Mouse (Mus musculus): Measurements from ENCODE around the gene Cstad.

Gene Cstad

DNA sequence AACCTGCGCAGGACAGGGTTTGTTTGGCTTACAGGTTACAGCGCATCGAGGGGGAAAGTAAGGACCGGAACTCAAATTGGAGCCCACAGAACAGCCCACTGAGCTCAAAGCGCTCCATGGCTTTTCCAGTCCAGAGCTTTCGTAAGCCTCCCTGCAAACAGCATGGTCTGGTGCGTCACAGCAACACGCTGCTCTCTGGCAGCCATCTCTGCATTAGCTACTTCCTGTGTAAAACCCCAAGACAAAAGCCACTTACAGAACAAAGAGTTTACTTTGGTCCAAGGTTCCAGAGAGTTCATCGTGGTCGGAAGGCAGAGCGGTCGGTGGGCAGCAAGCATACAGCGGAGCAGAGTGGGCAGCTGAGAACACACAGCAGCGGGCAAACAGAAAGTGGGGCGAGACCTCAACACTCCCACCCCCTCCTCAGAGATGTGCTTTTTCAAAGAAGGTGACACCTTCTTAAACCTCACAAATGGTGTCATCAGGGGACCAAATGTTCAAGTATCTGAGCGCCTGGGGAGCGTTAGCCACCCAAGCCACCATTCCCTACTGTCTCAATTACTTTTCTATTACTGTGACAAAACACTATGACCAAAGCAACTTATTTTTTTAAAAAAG is 31.3 kb downstream of the Cstad start:
- CTCF ChIA-PET = no interaction called here

- CTCF ChIA-PET = interaction anchor here (1.2 kb wide), 1 partner anchor 164 kb away, joined by 3 read pairs; no protein-coding TSS in a partner anchor
Measured at GRCm38 (mm10) chr2:30627338-30627737, 32.5 kb downstream of the Cstad start.

GRCm38 (mm10) chr2:30628374-30628773 is 33.5 kb downstream of the Cstad start:
- CTCF ChIA-PET = interaction anchor here (0.6 kb wide), 1 partner anchor 159 kb away, joined by 3 read pairs; no protein-coding TSS in a partner anchor

DNA sequence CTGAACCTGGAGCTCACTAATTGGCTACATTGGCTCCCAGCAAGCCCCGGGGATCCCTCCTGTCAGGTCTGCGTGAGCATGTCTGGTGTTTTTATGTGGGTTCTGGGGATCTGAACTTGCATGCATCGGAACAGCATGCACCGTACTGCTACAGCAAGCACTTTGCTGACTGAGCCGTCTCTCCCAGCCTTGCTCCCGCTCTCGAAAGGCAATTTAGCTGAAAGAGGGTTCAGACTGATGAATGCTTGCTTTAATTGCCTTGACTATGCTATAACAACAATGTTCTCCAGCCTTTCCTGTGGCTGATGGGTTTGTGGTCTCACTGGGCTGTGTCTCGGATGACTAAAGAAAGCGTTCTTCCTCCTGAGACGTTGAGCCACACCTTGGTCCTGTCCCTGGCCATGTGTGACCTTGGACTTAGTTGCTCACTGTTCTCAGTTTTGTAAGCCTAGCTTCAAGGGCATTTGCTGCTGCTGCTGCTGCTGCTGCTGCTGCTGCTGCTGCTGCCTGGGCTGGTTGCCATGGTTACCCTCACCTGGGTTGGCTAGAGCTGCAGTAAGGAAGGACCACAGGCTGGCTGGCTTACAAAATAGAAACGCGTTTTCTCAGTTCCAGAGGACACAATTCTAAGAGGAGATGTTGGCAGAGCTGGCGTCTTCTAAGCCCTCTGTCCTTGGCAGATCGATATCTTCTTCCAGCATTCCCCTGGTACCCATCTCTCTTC is 34.4 kb downstream of the Cstad start:
- CTCF ChIA-PET = interaction anchor here (0.6 kb wide), 1 partner anchor 159 kb away, joined by 3 read pairs; no protein-coding TSS in a partner anchor

GRCm38 (mm10) chr2:30629860-30630259 is 35.0 kb downstream of the Cstad start:
- CTCF ChIA-PET = no interaction called here

GRCm38 (mm10) chr2:30636266-30636671 is 41.4 kb downstream of the Cstad start:
- CTCF ChIA-PET = no interaction called here

DNA sequence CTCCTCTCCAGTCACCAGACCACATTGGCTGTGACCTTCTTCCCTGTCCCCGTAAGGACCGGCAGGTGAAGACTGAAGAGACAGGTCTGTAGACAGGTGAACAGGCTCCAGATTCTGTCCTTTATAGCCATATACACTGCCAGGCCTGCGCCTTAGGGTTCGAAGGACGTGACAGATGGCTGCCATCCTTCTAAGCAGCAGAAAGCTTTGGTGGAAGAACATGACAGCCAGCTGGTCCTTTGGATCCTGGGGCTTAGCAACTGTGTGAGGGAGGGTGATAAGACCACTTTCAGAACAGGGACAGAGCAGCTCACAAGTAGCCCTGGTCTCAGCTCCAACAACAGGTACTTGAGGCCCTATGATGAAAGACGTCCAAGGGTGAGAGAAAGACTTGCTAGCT is 43.2 kb downstream of the Cstad start:
- CTCF ChIA-PET = interaction anchor here (1.0 kb wide), 1 partner anchor 14 kb away, joined by 15 read pairs; no protein-coding TSS in a partner anchor

GRCm38 (mm10) chr2:30640021-30640481 is 45.2 kb downstream of the Cstad start:
- CTCF ChIA-PET = interaction anchor here (0.7 kb wide), 1 partner anchor 1056 kb away, joined by 8 read pairs; no protein-coding TSS in a partner anchor

- CTCF ChIA-PET = interaction anchor here (0.6 kb wide), 1 partner anchor 1565 kb away, joined by 3 read pairs; no protein-coding TSS in a partner anchor
Measured at GRCm38 (mm10) chr2:30642810-30643209, 48.0 kb downstream of the Cstad start.

- CTCF ChIA-PET = no interaction called here
Measured at GRCm38 (mm10) chr2:30643422-30643821, 48.6 kb downstream of the Cstad start.

GRCm38 (mm10) chr2:30646833-30647232 is 52.0 kb downstream of the Cstad start:
- CTCF ChIA-PET = no interaction called here

DNA sequence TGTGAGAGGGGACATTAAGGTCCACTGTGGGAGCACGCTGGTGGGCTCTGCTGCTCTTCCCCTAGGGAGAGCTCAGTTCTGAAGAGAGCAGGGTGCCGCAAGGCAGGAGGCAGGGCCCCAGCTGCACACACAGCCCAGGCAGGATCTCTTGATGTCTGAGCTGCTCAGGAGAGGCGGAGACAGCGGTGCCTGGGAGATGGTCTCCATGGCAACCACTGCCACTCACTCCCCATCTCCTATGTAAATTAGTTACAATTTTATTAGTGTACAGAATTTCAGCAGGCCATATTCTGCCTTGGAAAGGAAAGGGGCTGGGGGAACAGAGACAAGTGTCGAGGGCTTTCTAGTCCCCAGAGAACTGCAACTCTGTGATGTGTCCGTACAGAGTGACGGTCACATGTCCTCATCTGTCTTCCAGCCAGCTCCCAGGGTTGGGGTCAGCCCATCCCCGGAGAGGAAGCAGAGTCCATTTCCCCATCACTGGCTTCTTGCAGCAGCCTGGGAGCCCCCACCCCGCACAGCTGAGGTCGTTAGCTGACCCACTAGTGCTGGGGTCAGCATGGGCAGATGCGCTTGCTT is 52.6 kb downstream of the Cstad start:
- CTCF ChIA-PET = no interaction called here

DNA sequence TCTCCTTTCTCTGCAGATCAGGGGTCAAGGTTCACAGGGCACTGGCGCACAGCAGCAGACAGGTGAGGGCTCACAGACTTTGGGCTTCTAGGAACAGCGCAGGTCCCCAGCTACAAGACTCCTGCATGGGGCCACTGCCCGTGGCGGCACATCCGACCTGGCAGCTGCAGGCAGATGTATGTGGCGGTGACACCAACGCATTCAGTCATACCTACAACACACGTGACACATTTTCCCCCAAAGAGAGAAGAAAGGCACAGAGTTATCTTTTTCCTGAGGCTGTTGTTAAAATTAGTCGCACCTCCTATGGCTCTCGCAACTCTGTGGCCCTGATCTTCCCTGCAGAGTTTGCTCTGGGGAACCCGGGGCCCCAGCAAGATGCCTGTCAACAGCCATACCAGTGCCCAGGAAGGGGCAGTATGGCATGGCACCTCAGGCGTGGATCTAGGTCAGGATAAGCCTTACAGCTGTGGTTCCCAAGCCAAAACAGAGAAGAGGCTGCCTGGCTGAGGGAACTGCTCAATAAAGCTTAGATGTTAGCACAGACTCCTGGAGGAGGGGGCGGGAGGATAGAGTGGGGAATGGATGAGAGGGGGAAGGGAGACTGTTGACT is 53.1 kb downstream of the Cstad start:
- CTCF ChIA-PET = no interaction called here

GRCm38 (mm10) chr2:30650249-30650648 is 55.4 kb downstream of the Cstad start:
- CTCF ChIA-PET = no interaction called here

DNA sequence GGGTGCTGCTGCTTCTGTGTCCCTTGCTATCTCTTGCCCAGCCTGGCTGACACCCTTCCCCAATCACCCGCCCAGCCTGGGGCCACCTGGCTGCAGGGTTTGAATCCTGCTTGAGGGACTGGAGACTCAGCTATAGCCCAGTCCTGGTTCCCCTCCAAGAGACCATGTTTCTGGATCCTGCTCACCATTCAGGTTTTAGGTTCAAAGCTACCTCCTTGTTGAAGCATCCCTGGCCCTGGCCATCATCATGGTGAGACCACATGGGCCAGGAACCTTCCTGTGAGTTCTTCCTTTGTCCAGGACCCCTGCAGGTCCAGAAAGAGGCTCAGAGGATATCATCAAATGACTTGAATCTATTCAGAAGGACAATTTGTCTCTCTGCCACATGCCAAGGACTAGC is 57.0 kb downstream of the Cstad start:
- CTCF ChIA-PET = no interaction called here

GRCm38 (mm10) chr2:30652581-30653037 is 57.8 kb downstream of the Cstad start:
- CTCF ChIA-PET = interaction anchor here (0.6 to 0.7 kb wide), 2 partner anchors 18 to 112 kb away, joined by 3 read pairs; no protein-coding TSS in a partner anchor

DNA sequence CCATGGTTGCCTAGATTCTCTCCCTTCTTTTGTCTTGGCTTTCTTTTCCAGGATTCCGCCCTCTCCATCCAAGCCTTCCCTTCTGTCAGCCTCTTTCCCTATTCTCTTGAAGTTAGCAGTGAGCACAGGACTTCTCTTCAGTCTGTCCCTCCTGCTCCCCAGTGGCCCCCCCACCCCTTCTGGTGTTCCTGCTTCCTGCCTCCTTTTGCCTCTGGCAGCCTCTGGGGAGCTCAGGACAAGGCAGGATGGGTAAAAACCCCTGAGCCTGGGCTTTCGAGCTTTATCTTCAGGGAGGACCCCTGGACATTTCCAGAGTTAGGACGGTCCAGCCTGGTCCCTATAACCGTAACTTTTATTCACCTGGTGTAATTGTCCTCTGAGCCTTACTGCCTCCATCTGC is 58.2 kb downstream of the Cstad start:
- CTCF ChIA-PET = interaction anchor here (0.6 to 0.7 kb wide), 2 partner anchors 19 to 112 kb away, joined by 3 read pairs; no protein-coding TSS in a partner anchor

DNA sequence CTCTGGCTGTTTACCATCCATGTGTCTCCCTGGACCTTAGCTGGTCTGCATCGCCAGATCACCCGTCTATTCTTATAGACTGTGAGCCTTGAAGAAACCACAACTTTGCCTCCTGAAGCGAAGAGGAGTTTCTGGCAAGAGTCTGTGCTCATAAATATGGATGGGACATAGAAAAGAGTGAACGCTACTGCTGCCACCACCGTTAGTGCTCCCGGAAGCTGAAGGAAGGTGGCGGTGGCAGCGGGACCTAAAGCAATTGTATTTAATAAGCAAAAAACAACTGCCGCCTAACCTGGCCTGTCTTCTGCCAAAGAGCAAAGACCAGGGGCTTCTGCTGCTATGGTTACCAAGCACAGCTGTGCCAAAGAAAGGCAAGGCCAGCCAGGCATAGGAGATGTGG is 59.3 kb downstream of the Cstad start:
- CTCF ChIA-PET = no interaction called here

DNA sequence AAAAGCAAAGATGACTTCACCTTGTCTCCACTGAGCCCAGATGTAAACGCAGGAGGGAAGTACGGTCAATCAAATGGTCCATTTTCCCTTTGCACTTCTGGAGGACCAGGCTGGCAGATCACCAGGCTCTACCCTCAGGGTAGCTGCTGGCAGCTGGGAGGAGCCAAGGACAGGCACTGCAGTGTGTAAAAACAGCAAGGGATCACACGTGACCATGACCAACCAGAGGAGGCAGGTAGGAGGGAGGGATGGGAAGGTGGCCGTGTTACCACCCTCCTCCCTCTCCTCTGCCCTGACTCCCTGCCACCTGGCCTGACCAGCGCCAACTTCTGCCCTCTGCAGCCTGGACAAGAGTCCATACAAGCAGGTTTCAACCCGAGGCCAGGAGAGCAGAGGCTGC is 59.7 kb downstream of the Cstad start:
- CTCF ChIA-PET = no interaction called here

GRCm38 (mm10) chr2:30655746-30656145 is 60.9 kb downstream of the Cstad start:
- CTCF ChIA-PET = interaction anchor here (0.5 to 0.6 kb wide), 2 partner anchors 37 to 42 kb away, joined by 3 to 13 read pairs; no protein-coding TSS in a partner anchor

DNA sequence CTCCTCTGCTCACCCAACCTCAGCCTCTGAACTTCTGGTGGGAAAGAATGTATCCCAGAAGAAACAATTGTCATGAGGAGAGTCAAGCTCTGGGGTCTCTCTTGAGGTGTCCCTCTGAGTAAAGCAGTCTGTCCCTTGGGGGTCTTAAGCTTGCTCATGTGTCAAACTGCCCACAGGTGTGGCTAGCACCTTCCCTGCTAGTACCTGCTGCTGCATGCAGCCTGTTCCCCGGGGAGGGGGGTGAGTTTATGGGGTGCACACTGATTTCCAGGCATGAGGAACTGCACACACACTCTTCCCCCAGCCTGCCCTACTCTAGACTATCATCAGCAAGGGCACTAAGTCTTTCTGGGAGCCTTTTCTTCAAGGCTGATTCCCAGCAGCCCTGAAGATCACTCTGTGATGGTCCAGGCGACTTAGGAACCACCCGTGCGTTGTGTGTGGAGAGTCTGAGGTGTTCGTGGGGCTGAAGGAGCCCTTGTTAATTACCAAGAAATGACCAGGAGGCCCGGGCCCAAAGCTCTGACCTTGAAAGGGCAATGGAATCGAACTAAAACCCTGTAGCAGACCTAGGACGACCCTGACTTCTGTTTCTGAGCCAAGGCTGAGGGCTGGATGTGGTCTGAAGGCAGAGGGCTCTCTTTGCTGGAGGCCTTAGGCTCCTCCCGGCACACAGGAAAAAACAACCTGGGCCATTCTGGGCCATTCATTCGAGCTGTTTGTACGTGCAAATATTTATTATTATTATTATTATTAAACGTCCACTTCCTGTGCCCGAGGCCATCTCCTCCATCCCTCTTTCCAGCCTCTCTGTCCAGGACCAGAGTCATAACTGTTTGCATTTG is 62.1 kb downstream of the Cstad start:
- CTCF ChIA-PET = interaction anchor here (0.8 kb wide), 1 partner anchor 66 kb away, joined by 3 read pairs; no protein-coding TSS in a partner anchor

Data from spleen, embryonic (tissue).